Mouse (Mus musculus): ENCODE measurements around the gene Tom1l2. TPM values are rescaled to one million over a fixed set of nuclear protein-coding genes. Genes with fewer than 3 reads are reported as not detected.

Gene Tom1l2
- polyA plus RNA-seq, 1 experiment = 180 TPM

DNA sequence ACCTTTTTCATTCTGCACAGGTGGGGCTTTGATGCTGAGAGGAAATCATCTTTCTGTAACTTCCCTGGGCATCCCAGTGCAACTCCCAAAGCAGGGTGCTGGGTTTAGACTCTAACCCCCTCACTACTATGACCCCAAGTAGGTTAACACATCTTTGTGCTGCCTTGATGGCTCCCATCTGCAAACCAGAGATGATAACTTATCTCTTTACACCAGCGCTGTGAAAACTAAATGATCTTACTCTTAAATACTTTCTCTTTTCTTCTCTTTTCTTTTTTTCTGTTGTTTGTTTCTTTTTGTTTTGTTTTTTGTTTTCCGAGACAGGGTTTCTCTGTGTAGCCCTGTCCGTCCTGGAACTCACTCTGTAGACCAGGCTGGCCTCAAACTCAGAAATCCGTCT, 6.8 kb downstream of the Tom1l2 start:
- DNase-seq = no peak
- no peak for TF ChIP-seq CTCF (IDR thresholded peaks at IDR 0.05; ENCODE audit: borderline replicate concordance, insufficient read depth, low read depth, low read length)
- no peak for TF ChIP-seq POLR2A (IDR thresholded peaks at IDR 0.05; ENCODE audit: borderline replicate concordance, insufficient read depth, low read length)
- WGBS = 82% methylated on average over 4 of the region's 4 CpGs

GRCm38 (mm10) chr11:60339361-60339760, 13.3 kb downstream of the Tom1l2 start:
- DNase-seq = no peak
- Histone ChIP-seq H3K27me3 (ENCODE audit: control insufficient read depth, insufficient read depth, low read length) (no peaks in the 10 kb centered on the region), H3K27ac (ENCODE audit: insufficient read depth, low read length) (no peak overlapping the region), H3K4me3 (replicated peaks; ENCODE audit: insufficient read depth, low read depth, low read length) (no peak overlapping the region), H3K4me1 (ENCODE audit: control insufficient read depth, insufficient read depth, low read length) (peaks cover 7% of the 10 kb centered on the region)
- no peak for TF ChIP-seq POLR2A (IDR thresholded peaks at IDR 0.05; ENCODE audit: borderline replicate concordance, insufficient read depth, low read length)
- TF ChIP-seq CTCF (IDR thresholded peaks at IDR 0.05; ENCODE audit: borderline replicate concordance, insufficient read depth, low read depth, low read length) = no peak
- 89% methylated on average over 12 of the region's 12 CpGs for WGBS

More for the DNA sequence above, 6.8 kb downstream of the Tom1l2 start:
- H3K4me3 ChIP-seq (replicated peaks; ENCODE audit: insufficient read depth, low read depth, low read length) = no peak overlapping the region
- no peak overlapping the region for H3K27ac ChIP-seq (ENCODE audit: insufficient read depth, low read length)
- peaks cover 16% of the 10 kb centered on the region for H3K4me1 ChIP-seq (ENCODE audit: control insufficient read depth, insufficient read depth, low read length)
- H3K27me3 ChIP-seq (ENCODE audit: control insufficient read depth, insufficient read depth, low read length) = no peaks in the 10 kb centered on the region

GRCm38 (mm10) chr11:60338291-60338690, 14.4 kb downstream of the Tom1l2 start:
- peak; percentile 35 to 60 for DNase-seq
- no peak for TF ChIP-seq POLR2A (IDR thresholded peaks at IDR 0.05; ENCODE audit: borderline replicate concordance, insufficient read depth, low read length)
- peak; percentile 65 for TF ChIP-seq CTCF (IDR thresholded peaks at IDR 0.05; ENCODE audit: borderline replicate concordance, insufficient read depth, low read depth, low read length)
- 91% methylated on average over 4 of the region's 4 CpGs for WGBS
- H3K4me1 ChIP-seq (ENCODE audit: control insufficient read depth, insufficient read depth, low read length) = peaks cover 13% of the 10 kb centered on the region
- H3K27me3 ChIP-seq (ENCODE audit: control insufficient read depth, insufficient read depth, low read length) = no peaks in the 10 kb centered on the region
- H3K4me3 ChIP-seq (replicated peaks; ENCODE audit: insufficient read depth, low read depth, low read length) = no peak overlapping the region
- H3K27ac ChIP-seq (ENCODE audit: insufficient read depth, low read length) = no peak overlapping the region

DNA sequence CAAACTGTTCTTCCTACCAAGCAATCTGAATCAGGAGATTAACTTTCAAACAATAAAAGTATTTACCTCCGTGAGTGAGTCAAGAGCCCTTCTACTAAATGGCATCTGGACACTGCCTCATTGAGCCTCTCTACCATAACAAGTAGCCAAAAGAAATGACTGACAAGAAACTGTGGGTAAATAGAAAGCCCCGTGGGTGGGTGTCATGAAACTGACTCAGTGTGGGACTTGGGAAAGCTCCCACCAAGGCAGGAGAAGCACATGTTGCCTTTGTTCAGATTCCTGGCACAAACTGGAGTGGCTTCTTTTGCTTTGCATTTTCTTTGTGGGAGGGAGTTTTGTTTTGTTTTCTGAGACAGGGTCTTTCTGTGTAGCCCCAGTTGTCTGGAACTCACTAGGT, 16.9 kb downstream of the Tom1l2 start:
- H3K4me3 ChIP-seq (replicated peaks; ENCODE audit: insufficient read depth, low read depth, low read length) = no peak overlapping the region
- no peak for TF ChIP-seq POLR2A (IDR thresholded peaks at IDR 0.05; ENCODE audit: borderline replicate concordance, insufficient read depth, low read length)
- no peak for TF ChIP-seq CTCF (IDR thresholded peaks at IDR 0.05; ENCODE audit: borderline replicate concordance, insufficient read depth, low read depth, low read length)
- DNase-seq = no peak
- no peaks in the 10 kb centered on the region for H3K27me3 ChIP-seq (ENCODE audit: control insufficient read depth, insufficient read depth, low read length)
- no peak overlapping the region for H3K27ac ChIP-seq (ENCODE audit: insufficient read depth, low read length)
- H3K4me1 ChIP-seq (ENCODE audit: control insufficient read depth, insufficient read depth, low read length) = peaks cover 12% of the 10 kb centered on the region
- WGBS = 71% methylated on average over 2 of the region's 2 CpGs

DNA sequence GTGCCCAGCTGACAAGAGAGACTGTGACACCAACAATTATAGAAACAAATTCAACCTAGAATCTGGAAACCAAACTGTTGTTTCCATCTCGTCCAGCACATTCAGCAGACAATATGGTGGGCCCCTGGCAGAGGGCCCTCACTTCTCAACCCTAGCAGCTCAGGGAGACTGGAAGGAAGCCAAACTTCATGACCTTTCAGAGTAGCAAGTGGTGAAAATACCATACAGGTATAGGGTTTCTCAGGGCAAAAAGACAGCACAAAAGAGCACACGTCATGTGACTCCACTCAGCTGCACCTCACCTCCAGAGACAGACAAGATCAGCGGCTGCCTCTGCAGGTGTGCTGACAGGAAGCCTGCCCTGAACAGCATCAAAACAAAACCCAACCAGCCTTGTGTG, 18.6 kb downstream of the Tom1l2 start:
- no peak overlapping the region for H3K4me3 ChIP-seq (replicated peaks; ENCODE audit: insufficient read depth, low read depth, low read length)
- H3K4me1 ChIP-seq (ENCODE audit: control insufficient read depth, insufficient read depth, low read length) = peaks cover 15% of the 10 kb centered on the region
- no peak overlapping the region; the same call in 1 of the 2 replicates for H3K27ac ChIP-seq (ENCODE audit: insufficient read depth, low read length)
- peak; percentile 41 to 69 for DNase-seq
- TF ChIP-seq POLR2A (IDR thresholded peaks at IDR 0.05; ENCODE audit: borderline replicate concordance, insufficient read depth, low read length) (no peak), CTCF (IDR thresholded peaks at IDR 0.05; ENCODE audit: borderline replicate concordance, insufficient read depth, low read depth, low read length) (no peak)
- 24% methylated on average over 3 of the region's 3 CpGs for whole genome bisulfite sequencing
- no peaks in the 10 kb centered on the region for H3K27me3 ChIP-seq (ENCODE audit: control insufficient read depth, insufficient read depth, low read length)

GRCm38 (mm10) chr11:60333461-60333860, 19.2 kb downstream of the Tom1l2 start:
- Histone ChIP-seq H3K27ac (ENCODE audit: insufficient read depth, low read length) (peak overlapping the region; percentile 17; the same call in 1 of the 2 replicates), H3K4me1 (ENCODE audit: control insufficient read depth, insufficient read depth, low read length) (peaks cover 15% of the 10 kb centered on the region), H3K27me3 (ENCODE audit: control insufficient read depth, insufficient read depth, low read length) (no peaks in the 10 kb centered on the region), H3K4me3 (replicated peaks; ENCODE audit: insufficient read depth, low read depth, low read length) (no peak overlapping the region)
- DNase-seq = no peak
- 58% methylated on average over 5 of the region's 5 CpGs for WGBS
- TF ChIP-seq POLR2A (IDR thresholded peaks at IDR 0.05; ENCODE audit: borderline replicate concordance, insufficient read depth, low read length) (no peak), CTCF (IDR thresholded peaks at IDR 0.05; ENCODE audit: borderline replicate concordance, insufficient read depth, low read depth, low read length) (no peak)

DNA sequence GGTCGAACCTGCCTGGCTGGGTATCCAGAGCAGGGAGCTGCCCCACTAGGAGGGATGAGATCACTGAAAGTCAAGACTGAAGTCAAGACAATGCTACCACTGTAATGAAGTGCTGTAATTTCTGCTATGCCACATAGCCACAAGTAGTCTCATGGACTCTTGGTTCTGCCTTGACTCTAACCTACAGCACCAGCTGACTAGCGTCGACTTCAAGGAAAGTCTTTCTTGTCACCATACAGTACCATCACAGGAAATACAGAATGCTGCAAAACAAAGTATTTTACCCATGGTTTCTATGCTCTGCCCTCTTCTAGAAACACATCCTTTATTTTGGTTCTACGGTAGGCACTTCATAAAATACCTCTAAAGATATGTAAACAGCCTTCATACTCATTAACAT, 22.2 kb downstream of the Tom1l2 start:
- TF ChIP-seq CTCF (IDR thresholded peaks at IDR 0.05; ENCODE audit: borderline replicate concordance, insufficient read depth, low read depth, low read length) = no peak
- no peak for TF ChIP-seq POLR2A (IDR thresholded peaks at IDR 0.05; ENCODE audit: borderline replicate concordance, insufficient read depth, low read length)
- no peak for DNase-seq
- WGBS = 85% methylated on average over 4 of the region's 4 CpGs
- H3K27me3 ChIP-seq (ENCODE audit: control insufficient read depth, insufficient read depth, low read length) = no peaks in the 10 kb centered on the region
- peaks cover 15% of the 10 kb centered on the region for H3K4me1 ChIP-seq (ENCODE audit: control insufficient read depth, insufficient read depth, low read length)
- no peak overlapping the region for H3K4me3 ChIP-seq (replicated peaks; ENCODE audit: insufficient read depth, low read depth, low read length)
- H3K27ac ChIP-seq (ENCODE audit: insufficient read depth, low read length) = no peak overlapping the region

- TF ChIP-seq CTCF (IDR thresholded peaks at IDR 0.05; ENCODE audit: borderline replicate concordance, insufficient read depth, low read depth, low read length) = no peak
- no peak for TF ChIP-seq POLR2A (IDR thresholded peaks at IDR 0.05; ENCODE audit: borderline replicate concordance, insufficient read depth, low read length)
- Histone ChIP-seq H3K4me3 (replicated peaks; ENCODE audit: insufficient read depth, low read depth, low read length) (no peak overlapping the region), H3K4me1 (ENCODE audit: control insufficient read depth, insufficient read depth, low read length) (peaks cover 18% of the 10 kb centered on the region), H3K27ac (ENCODE audit: insufficient read depth, low read length) (no peak overlapping the region), H3K27me3 (ENCODE audit: control insufficient read depth, insufficient read depth, low read length) (no peaks in the 10 kb centered on the region)
- DNase-seq = no peak
These were observed 29.0 kb downstream of the Tom1l2 start for GRCm38 (mm10) chr11:60323731-60324130.
